Mouse (Mus musculus) T-helper 1 cell (primary cell): Measurements from ENCODE around the gene Plcb2.

ENCODE experiments used
- in situ Hi-C: fragments of 300-600 bp; cut with MboI, MseI; formaldehyde crosslinking; loops from one replicate; pipeline ENCODE4 v1.15.1; 2025; ENCODE audit warnings: high pct_unique_total_duplicates

The Plcb2 gene

GRCm38 (mm10) chr2:118728337-118728736, at the start of gene Plcb2:
Plcb2 (minus strand) TSS chr2:118728438.
- in situ Hi-C loops, result no loop called here

DNA sequence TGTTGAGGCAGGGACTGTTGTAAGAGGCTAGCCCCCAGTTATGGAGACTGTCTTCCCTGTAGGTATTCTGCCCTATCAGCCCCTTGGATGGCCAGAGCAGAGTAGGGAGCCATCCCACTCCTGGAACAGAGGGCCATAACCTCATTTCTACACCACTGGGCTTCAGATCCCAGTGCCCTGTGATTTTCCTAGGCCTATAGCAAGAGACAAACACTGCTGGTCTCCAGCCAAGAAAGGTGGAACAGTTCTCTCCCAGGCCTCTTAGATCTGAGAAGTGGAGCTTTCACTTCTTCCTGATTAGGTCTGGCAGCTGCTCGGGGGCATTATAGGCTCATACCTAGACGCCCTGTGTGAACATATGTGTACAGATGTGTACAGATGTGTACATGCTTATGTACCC, 48.1 kb upstream of the Plcb2 start:
- in situ Hi-C loops, result no loop called here

GRCm38 (mm10) chr2:118775846-118776245, 47.6 kb upstream of the Plcb2 start:
- in situ Hi-C loops, result no loop called here

- in situ Hi-C loops, result no loop called here
Observed at GRCm38 (mm10) chr2:118775396-118775795, 47.2 kb upstream of the Plcb2 start.

DNA sequence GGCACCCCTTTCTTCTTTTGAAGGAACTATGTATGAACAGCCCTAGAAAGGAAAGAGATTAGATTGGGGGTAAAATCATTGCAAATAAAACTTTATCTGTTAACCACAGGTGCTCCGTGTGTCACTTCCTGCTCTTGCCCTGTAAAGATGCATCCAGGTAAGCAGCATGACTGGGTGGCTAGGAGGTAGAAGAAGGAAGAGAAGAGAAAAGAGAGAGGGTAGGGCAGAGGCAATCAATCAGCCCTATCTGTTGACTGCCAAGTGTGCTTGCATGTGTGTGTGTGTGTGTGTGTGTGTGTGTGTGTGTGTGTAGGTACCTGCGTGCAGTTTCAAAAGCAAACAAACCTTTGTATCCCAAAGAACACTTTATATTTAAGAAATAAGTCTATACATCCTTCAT, 46.3 kb upstream of the Plcb2 start:
- in situ Hi-C loops, result no loop called here

DNA sequence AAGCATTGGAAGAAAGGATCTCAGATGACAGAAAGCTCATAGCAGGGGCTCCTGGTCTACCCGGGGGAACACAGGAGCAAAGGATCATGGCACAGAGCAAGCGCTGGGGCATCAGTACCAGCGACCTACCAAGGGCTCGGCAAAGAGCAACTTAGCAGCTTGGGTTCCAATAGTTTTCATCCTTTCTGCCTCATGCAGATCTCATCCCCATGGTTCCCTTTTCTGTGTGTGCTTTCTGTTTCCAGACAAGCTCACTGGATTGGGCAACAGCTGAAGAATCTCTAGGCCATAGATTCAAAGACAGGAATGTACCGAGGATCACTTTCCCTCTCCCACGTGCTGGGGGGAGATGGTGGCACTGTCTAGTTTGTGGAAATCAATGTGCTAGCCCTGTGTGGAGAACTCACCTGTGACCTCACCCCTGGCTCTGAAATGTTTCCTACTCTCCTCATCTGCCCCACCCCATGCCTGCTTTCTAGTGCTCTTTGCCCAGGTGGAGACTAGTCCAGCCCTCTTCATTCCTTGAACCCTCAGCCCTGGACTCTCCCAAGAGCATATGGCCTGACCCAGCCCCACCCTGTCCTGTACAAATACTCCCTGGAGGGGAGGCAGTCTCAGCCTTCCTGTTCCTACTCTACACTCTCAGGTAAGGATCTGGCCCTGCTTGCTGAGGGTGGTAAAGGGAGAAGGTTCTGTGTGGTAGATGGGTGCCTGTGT, 44.1 kb upstream of the Plcb2 start, which contains the start of gene Phgr1:
Phgr1 (plus strand) TSS at position 612 of the 717 bp plus-strand sequence.
- in situ Hi-C loops, result no loop called here

GRCm38 (mm10) chr2:118766041-118767033, 38.1 kb upstream of the Plcb2 start:
- in situ Hi-C loops, result loop anchor here (5.0 kb wide), 1 partner anchor 111 kb away; no protein-coding TSS in a partner anchor

GRCm38 (mm10) chr2:118764875-118765274, 36.6 kb upstream of the Plcb2 start:
- in situ Hi-C loops, result loop anchor here (5.0 kb wide), 1 partner anchor 112 kb away; no protein-coding TSS in a partner anchor

DNA sequence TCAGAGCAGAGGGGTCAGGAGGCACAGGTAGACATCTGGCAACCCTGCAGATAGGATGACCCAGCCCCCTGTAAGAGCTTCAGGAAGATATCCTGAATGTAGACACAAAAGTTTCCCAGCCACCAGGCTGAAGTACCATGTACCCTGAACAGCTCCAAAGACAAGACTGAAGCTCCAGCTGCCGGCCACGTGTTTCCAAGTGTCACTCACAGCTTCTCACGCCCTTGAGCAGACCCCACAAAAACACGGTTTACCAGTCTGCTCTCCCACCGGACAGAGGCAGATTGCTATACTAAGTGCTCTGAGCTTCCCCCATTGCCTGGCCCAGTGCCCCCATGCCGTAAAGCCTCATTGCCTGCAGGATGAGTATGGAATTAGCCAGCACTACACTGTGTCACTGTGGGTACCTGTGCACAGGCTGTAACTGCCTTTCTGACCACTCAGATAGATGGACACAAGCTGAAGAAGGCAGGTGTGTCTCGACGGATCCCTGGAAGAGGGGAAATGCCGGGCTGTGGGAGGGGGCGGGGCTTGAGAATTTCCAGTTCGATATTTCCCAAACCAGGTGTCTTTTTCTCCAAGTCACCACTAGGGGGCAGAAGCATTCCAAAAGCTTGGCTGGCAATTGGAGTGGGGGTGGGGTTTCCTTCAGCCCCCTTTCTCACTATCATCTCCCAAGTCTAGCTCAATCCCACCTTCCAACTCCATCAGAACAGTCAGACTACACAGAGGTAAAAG, 36.0 kb upstream of the Plcb2 start:
- in situ Hi-C loops, result no loop called here

GRCm38 (mm10) chr2:118763469-118763868, 35.2 kb upstream of the Plcb2 start:
- in situ Hi-C loops, result no loop called here

GRCm38 (mm10) chr2:118762784-118763148, 34.5 kb upstream of the Plcb2 start:
- in situ Hi-C loops, result no loop called here

DNA sequence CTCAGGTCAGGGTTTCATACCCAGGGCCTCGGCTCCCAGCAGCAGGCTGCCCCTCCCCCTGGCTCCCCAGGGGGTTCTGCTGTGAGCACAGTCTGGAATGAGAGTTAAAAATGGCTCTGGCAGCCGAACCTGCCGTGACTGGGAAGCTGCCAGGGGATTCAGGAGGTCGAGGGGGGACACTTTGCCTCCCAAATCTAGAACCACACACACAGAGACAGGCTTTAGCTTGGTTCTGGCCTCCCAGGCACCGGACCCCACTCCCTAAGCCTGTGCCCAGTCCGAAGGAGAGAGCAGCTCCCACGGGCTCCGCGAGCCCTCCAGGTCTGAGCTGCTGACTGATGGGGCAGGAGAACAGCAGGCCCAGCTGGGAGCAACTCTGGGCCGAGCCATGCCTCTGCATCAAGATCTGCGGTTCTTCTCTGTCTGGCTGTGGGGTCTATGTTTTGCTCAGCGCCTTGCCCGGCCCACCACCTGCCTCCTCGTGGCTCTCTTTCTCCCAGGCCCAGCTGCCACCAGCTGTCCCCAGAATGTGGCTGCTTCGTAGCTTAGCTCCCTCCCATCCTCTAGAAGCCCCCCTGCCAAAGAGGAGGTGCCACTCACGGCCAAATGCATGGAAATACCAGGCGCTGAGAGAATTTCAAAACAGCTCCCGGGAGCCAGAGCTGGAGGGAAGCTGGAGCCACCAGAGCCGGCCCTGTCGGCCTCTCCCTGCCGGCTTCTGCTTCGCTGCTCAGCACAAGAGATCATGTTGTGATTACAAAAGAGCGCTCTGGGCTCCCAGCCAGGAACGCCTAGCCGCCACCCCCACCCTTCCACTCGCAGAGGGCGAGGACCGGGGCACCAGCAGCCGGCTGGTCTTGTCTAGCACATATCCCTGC, 33.9 kb upstream of the Plcb2 start, which contains the start of gene Ccdc9b:
Ccdc9b (minus strand) TSS at position 756 of the 878 bp plus-strand sequence.
- in situ Hi-C loops, result no loop called here

DNA sequence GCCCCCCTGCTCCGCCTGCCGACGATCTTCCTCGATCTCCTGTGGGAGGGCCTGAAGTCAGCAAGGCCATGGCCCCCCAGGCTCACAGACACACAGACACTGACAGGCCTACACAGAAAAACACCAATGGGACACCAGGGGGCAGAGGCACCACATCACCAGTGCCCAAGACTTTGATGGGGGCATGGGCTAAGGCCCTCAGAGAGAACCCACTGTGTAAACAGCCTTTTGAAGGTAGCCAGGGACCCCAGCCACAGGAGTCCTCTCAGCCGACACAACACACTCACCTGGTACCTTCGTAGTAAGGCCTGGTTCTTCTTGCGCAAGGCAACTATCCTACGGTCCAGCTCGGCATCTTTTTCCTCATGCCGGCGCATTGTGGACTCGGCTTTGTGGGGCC, 33.1 kb upstream of the Plcb2 start:
- in situ Hi-C loops, result no loop called here

- in situ Hi-C loops, result no loop called here
Observed at GRCm38 (mm10) chr2:118760311-118761025, 32.2 kb upstream of the Plcb2 start.

- in situ Hi-C loops, result loop anchor here (5.0 kb wide), 1 partner anchor 123 kb away; no protein-coding TSS in a partner anchor
Observed at GRCm38 (mm10) chr2:118759828-118760227, 31.6 kb upstream of the Plcb2 start.

DNA sequence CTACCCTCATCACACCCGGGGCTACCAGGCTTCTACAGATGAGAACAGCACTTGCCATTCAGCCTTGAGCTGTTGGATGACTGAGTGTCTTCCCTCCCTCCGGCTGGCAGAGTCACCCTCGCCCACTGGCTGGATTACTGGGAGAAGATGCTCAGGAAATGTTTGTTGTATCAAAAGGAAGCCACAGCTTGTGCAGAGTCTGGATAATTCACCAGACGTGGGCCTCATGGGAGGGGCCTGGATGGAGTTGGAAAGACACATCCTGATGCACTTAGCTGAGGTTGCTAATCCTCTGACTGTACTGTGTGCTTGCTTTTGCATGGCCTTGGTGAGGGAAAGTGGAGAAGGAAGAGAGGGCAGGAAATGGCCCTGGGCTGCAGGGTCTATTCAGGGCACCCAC, 27.9 kb upstream of the Plcb2 start:
- in situ Hi-C loops, result loop anchor here (5.0 kb wide), 1 partner anchor 119 kb away; no protein-coding TSS in a partner anchor

DNA sequence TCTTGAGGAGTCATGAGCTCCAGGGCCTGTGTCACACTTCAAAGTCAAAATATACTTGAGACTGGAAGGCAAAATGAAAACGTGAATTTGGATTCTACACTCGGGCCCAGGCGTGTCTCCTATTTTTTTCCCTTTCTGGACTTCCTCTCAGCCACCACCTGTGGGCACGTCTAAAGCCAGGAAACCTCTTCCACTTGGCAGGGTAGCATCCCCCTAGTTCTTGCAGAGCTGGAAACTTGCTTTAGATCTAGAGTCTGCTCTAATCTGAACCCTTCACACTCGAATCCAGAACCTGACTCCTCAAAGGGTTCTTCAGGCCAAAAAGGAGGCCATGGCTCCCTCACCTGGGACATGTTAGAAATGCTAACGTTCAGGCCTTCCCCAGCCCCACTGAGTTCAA, 27.2 kb upstream of the Plcb2 start:
- in situ Hi-C loops, result loop anchor here (5.0 kb wide), 1 partner anchor 118 kb away; no protein-coding TSS in a partner anchor

DNA sequence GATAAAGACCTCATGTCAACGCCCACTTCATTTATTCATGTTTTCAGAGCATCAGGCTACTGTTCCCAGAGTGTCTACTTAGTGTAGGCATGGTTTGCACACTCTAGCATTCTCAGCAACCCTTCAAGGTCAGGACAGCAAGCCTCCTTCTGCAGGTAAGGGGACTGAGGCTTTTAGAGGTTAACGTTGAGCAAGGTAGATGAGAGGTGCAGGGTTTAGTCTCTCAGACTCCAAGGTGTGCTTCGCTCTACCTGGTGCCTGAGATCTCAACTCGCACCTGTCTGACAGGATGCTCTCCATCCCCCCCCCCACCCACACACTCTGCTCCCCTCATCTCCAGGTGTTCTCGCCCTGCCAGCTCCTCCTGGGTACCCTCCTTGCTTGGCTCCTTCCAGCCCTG, 25.9 kb upstream of the Plcb2 start:
- in situ Hi-C loops, result no loop called here

DNA sequence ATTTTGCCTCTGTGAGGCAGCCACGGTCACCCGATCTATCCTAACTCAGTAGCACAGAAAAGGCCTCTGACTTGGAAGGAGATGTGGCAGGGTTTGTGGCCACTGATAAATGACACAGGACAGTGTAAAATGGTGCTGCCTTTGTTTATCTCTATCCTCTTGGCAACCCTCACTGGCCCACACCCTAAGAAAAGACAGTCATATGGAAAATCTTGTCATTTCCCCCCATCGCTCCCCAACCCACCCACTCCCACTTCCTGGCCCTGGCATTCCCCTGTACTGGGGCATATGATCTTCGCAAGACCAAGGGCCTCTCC, 24.5 kb upstream of the Plcb2 start:
- in situ Hi-C loops, result no loop called here
